Comparison of ENCODE assay signal across 19 mouse cellular contexts in genomic region chr7:74667106-74667505, GRCm38 (mm10).
DNase-seq lines count a peak whose midpoint lies in the region; ATAC-seq lines count a peak whose summit lies in the region.
"Had no signal": no experiment of that assay in that cellular context is flagged by ENCODE, and none has a peak within 500 bp of the region (broad histone marks: within the 10 kb centered on the region; RNA-seq: fewer than 3 reads in every experiment).

No protein-coding gene starts in this region.

- 56% methylated on average over 3 of the region's 3 CpGs for WGBS in neural tube, embryonic 13.5 days

- H3K4me3 ChIP-seq in neural tube, embryonic 13.5 days: no peak overlapping the region
- H3K4me3 ChIP-seq: heart, embryonic 13.5 days; hindbrain, embryonic 13.5 days; neural tube, embryonic 15.5 days had no signal

- intact Hi-C loops in heart, postnatal 25 days (cut with DNase I): no loop called here

- no peaks in the 10 kb centered on the region for H3K27me3 ChIP-seq in neural tube, embryonic 13.5 days
- H3K27me3 ChIP-seq: CH12.LX; heart, embryonic 13.5 days; hindbrain, embryonic 13.5 days; neural tube, embryonic 15.5 days had no signal

- peak; percentile 35 for DNase-seq in cerebellum, adult 9-10 months
- no peak for DNase-seq in cerebellum, postnatal 4 days (ENCODE audit: low spot score in 2 of 2)
- DNase-seq in heart, postnatal 4 days: peak; percentile 11
- DNase-seq in heart, postnatal 25 days (ENCODE audit: low spot score): no peak
- DNase-seq in neural tube, embryonic 10.5 days (ENCODE audit: extremely low spot score, low spot score): no peak
- DNase-seq in layer of hippocampus, postnatal 36 days: peak; percentile 2 to 11
- DNase-seq in kidney, postnatal 10 days: no peak
- DNase-seq: gastrocnemius, postnatal 36 days; kidney, postnatal 25 days; thymus, adult 18-20 months had no signal

- no peaks in the 10 kb centered on the region for H3K36me3 ChIP-seq in neural tube, embryonic 13.5 days
- H3K36me3 ChIP-seq: heart, embryonic 13.5 days; hindbrain, embryonic 13.5 days; neural tube, embryonic 15.5 days had no signal

- no peaks in the 10 kb centered on the region for H3K4me1 ChIP-seq in neural tube, embryonic 13.5 days (replicated peaks)
- H3K4me1 ChIP-seq: heart, embryonic 13.5 days; hindbrain, embryonic 13.5 days; neural tube, embryonic 15.5 days had no signal

- H3K27ac ChIP-seq in neural tube, embryonic 13.5 days (replicated peaks): no peak overlapping the region
- H3K27ac ChIP-seq: heart, embryonic 13.5 days; hindbrain, embryonic 13.5 days; liver, embryonic 14.5 days; neural tube, embryonic 15.5 days had no signal

- ATAC-seq in neural tube, embryonic 13.5 days (ENCODE audit: low read depth): 0 out of 2 replicates have a peak, but pooled peaks have one; percentile 3
- ATAC-seq: forebrain, embryonic 16.5 days; intestine, postnatal 0 days; lung, postnatal 0 days had no signal

- no peak overlapping the region for H3K4me2 ChIP-seq in neural tube, embryonic 13.5 days
- H3K4me2 ChIP-seq: heart, embryonic 13.5 days; hindbrain, embryonic 13.5 days; neural tube, embryonic 15.5 days had no signal

- H3K9me3 ChIP-seq in neural tube, embryonic 13.5 days: no peaks in the 10 kb centered on the region
- H3K9me3 ChIP-seq: heart, embryonic 13.5 days; hindbrain, embryonic 13.5 days; neural tube, embryonic 15.5 days had no signal

- H3K9ac ChIP-seq in neural tube, embryonic 13.5 days: no peak overlapping the region
- H3K9ac ChIP-seq: heart, embryonic 13.5 days; hindbrain, embryonic 13.5 days; liver, embryonic 14.5 days; neural tube, embryonic 15.5 days had no signal

Comparison
In these comparisons a context has a peak if more than half of its experiments do, and no peak if none do; other contexts are left out.
1. DNase-seq: peak in cerebellum, adult 9-10 months (single experiment), heart, postnatal 4 days (single experiment) and layer of hippocampus, postnatal 36 days (2 of 2); none in cerebellum, postnatal 4 days (0 of 2), heart, postnatal 25 days (single experiment), neural tube, embryonic 10.5 days (single experiment) and kidney, postnatal 10 days (single experiment).